Comparison of ENCODE assay signal across 8 mouse cellular contexts in genomic region chr16:97997383-97997731, GRCm38 (mm10). TPM values are rescaled to one million over a fixed set of nuclear protein-coding genes. Genes with fewer than 3 reads are reported as not detected.
A peak's percentile ranks its signal among the peaks of the same experiment; 100 is the strongest.
DNase-seq lines count a peak whose midpoint lies in the region; ATAC-seq and TF ChIP-seq lines count a peak whose summit lies in the region.
"Not testable (repeated sequence)": the region's sequence is repeated elsewhere in the genome, so short reads cannot be mapped to it uniquely, and the experiment has no call there.

No protein-coding gene starts in this region.

- H3K4me2 ChIP-seq in embryonic facial prominence, embryonic 12.5 days (replicated peaks): peak overlapping the region; percentile 62
- H3K4me2 ChIP-seq in forebrain, embryonic 16.5 days (ENCODE audit: low read length): peak overlapping the region; percentile 81
- peak overlapping the region; percentile 61 for H3K4me2 ChIP-seq in hindbrain, embryonic 11.5 days (replicated peaks; ENCODE audit: low read depth, low read length)
- peak overlapping the region; percentile 71 for H3K4me2 ChIP-seq in kidney, embryonic 16.5 days (replicated peaks; ENCODE audit: low read depth, low read length)
- H3K4me2 ChIP-seq in liver, embryonic 14.5 days (ENCODE audit: low read depth): peak overlapping the region; percentile 64
- H3K4me2 ChIP-seq in midbrain, embryonic 13.5 days (replicated peaks): peak overlapping the region; percentile 85
- H3K4me2 ChIP-seq in stomach, embryonic 14.5 days (replicated peaks; ENCODE audit: low read depth, low read length): peak overlapping the region; percentile 57

- H3K36me3 ChIP-seq in E14TG2a.4 (ENCODE audit: insufficient read depth, low read length): peaks cover 28% of the 10 kb centered on the region
- H3K36me3 ChIP-seq in embryonic facial prominence, embryonic 12.5 days; forebrain, embryonic 16.5 days (ENCODE audit: control insufficient read depth, insufficient read depth); hindbrain, embryonic 11.5 days (ENCODE audit: control insufficient read depth, insufficient read depth, low read length); liver, embryonic 14.5 days (replicated peaks; ENCODE audit: control insufficient read depth, insufficient read depth, low read depth); stomach, embryonic 14.5 days (ENCODE audit: control insufficient read depth, insufficient read depth, low read length): not testable (repeated sequence)
- peaks cover 14% of the 10 kb centered on the region for H3K36me3 ChIP-seq in kidney, embryonic 16.5 days (ENCODE audit: insufficient read depth, low read length)
- peaks cover 12% of the 10 kb centered on the region; the same call in 1 of the 2 replicates for H3K36me3 ChIP-seq in midbrain, embryonic 13.5 days

- under 1% methylated on average over 8 of the region's 8 CpGs for WGBS in embryonic facial prominence, embryonic 12.5 days
- 0% methylated on average over 8 of the region's 8 CpGs for WGBS in forebrain, embryonic 16.5 days
- WGBS in hindbrain, embryonic 11.5 days: 0% methylated on average over 8 of the region's 8 CpGs
- 0% methylated on average over 8 of the region's 8 CpGs for WGBS in kidney, embryonic 16.5 days
- under 1% methylated on average over 8 of the region's 8 CpGs for WGBS in liver, embryonic 14.5 days (ENCODE audit: insufficient replicate concordance)
- 2% methylated on average over 8 of the region's 8 CpGs for WGBS in midbrain, embryonic 13.5 days
- 1% methylated on average over 8 of the region's 8 CpGs for WGBS in stomach, embryonic 14.5 days

- peaks cover 38% of the 10 kb centered on the region for H3K9me3 ChIP-seq in E14TG2a.4 (ENCODE audit: low read length)
- peaks cover 16% of the 10 kb centered on the region for H3K9me3 ChIP-seq in embryonic facial prominence, embryonic 12.5 days
- peaks cover 11% of the 10 kb centered on the region for H3K9me3 ChIP-seq in forebrain, embryonic 16.5 days (ENCODE audit: control insufficient read depth, low read length)
- H3K9me3 ChIP-seq in hindbrain, embryonic 11.5 days (ENCODE audit: control insufficient read depth, low read length); liver, embryonic 14.5 days (ENCODE audit: control insufficient read depth, low read length): not testable (repeated sequence)
- H3K9me3 ChIP-seq in kidney, embryonic 16.5 days (ENCODE audit: low read length): peaks cover 16% of the 10 kb centered on the region
- peaks cover 11% of the 10 kb centered on the region for H3K9me3 ChIP-seq in midbrain, embryonic 13.5 days
- peaks cover 12% of the 10 kb centered on the region; the same call in 1 of the 2 replicates for H3K9me3 ChIP-seq in stomach, embryonic 14.5 days (ENCODE audit: control insufficient read depth, low read depth, low read length)

- peak overlapping the region; percentile 82 for H3K4me3 ChIP-seq in E14TG2a.4 (replicated peaks; ENCODE audit: low read length)
- peak overlapping the region; percentile 60 for H3K4me3 ChIP-seq in embryonic facial prominence, embryonic 12.5 days
- peak overlapping the region; percentile 53 for H3K4me3 ChIP-seq in forebrain, embryonic 16.5 days (replicated peaks; ENCODE audit: low read length)
- peak overlapping the region; percentile 56 for H3K4me3 ChIP-seq in hindbrain, embryonic 11.5 days (ENCODE audit: low read depth, low read length)
- H3K4me3 ChIP-seq in kidney, embryonic 16.5 days (ENCODE audit: low read length): peak overlapping the region; percentile 67
- H3K4me3 ChIP-seq in liver, embryonic 14.5 days (ENCODE audit: insufficient read depth in 1 of 2, low read depth in 2 of 2, low read length in 2 of 2): peak overlapping the region; percentile 66 to 67
- peak overlapping the region; percentile 56 for H3K4me3 ChIP-seq in midbrain, embryonic 13.5 days (replicated peaks)
- H3K4me3 ChIP-seq in stomach, embryonic 14.5 days (ENCODE audit: low read depth, low read length): peak overlapping the region; percentile 50

- not testable (repeated sequence) for TF ChIP-seq EP300 in liver, embryonic 14.5 days (IDR thresholded peaks at IDR 0.05; ENCODE audit: low read depth)

- H3K4me1 ChIP-seq in E14TG2a.4 (replicated peaks; ENCODE audit: low read depth, low read length): peaks cover 31% of the 10 kb centered on the region
- not testable (repeated sequence) for H3K4me1 ChIP-seq in embryonic facial prominence, embryonic 12.5 days; hindbrain, embryonic 11.5 days (replicated peaks; ENCODE audit: control insufficient read depth, insufficient read depth, low read length); stomach, embryonic 14.5 days (ENCODE audit: control insufficient read depth, insufficient read depth, low read length)
- H3K4me1 ChIP-seq in forebrain, embryonic 16.5 days (replicated peaks; ENCODE audit: control insufficient read depth, insufficient read depth, low read length): peaks cover 12% of the 10 kb centered on the region
- peaks cover 15% of the 10 kb centered on the region for H3K4me1 ChIP-seq in kidney, embryonic 16.5 days (ENCODE audit: insufficient read depth, low read length)
- peaks cover 5 to 15% of the 10 kb centered on the region in 2 experiments for H3K4me1 ChIP-seq in liver, embryonic 14.5 days (replicated peaks; ENCODE audit: control insufficient read depth in 2 of 2, insufficient read depth in 2 of 2, low read length in 1 of 2)
- peaks cover 14% of the 10 kb centered on the region for H3K4me1 ChIP-seq in midbrain, embryonic 13.5 days (replicated peaks)

- H3K27ac ChIP-seq in embryonic facial prominence, embryonic 12.5 days: peak overlapping the region; percentile 47; the same call in 1 of the 2 replicates
- not testable (repeated sequence) for H3K27ac ChIP-seq in forebrain, embryonic 16.5 days (ENCODE audit: low read length); hindbrain, embryonic 11.5 days (ENCODE audit: low read depth, low read length); liver, embryonic 14.5 days; midbrain, embryonic 13.5 days
- H3K27ac ChIP-seq in kidney, embryonic 16.5 days (ENCODE audit: low read length): peak overlapping the region; percentile 94
- peak overlapping the region; percentile 84 for H3K27ac ChIP-seq in stomach, embryonic 14.5 days (ENCODE audit: low read length)

- ATAC-seq in embryonic facial prominence, embryonic 12.5 days (ENCODE audit: insufficient number of reproducible peaks, insufficient read depth, low FRiP score, low TSS enrichment): peak; percentile 43
- peak; percentile 67 for ATAC-seq in forebrain, embryonic 16.5 days
- ATAC-seq in hindbrain, embryonic 11.5 days (ENCODE audit: low FRiP score): peak; percentile 86; the same call in 1 of the 2 replicates
- ATAC-seq in kidney, embryonic 16.5 days (ENCODE audit: low FRiP score, low TSS enrichment); midbrain, embryonic 13.5 days: not testable (repeated sequence)
- peak; percentile 36; the same call in 1 of the 2 replicates for ATAC-seq in liver, embryonic 14.5 days (ENCODE audit: insufficient read depth)
- ATAC-seq in stomach, embryonic 14.5 days (ENCODE audit: insufficient number of reproducible peaks, insufficient read depth, low FRiP score, low read depth): peak; percentile 64

- H3K9ac ChIP-seq in embryonic facial prominence, embryonic 12.5 days: peak overlapping the region; percentile 48
- peak overlapping the region; percentile 51 for H3K9ac ChIP-seq in forebrain, embryonic 16.5 days (replicated peaks; ENCODE audit: low read depth, low read length)
- H3K9ac ChIP-seq in hindbrain, embryonic 11.5 days (ENCODE audit: low read depth, low read length): peak overlapping the region; percentile 59
- H3K9ac ChIP-seq in kidney, embryonic 16.5 days (replicated peaks; ENCODE audit: low read length): peak overlapping the region; percentile 75
- peak overlapping the region; percentile 65 for H3K9ac ChIP-seq in liver, embryonic 14.5 days (replicated peaks)
- peak overlapping the region; percentile 64 for H3K9ac ChIP-seq in midbrain, embryonic 13.5 days (replicated peaks)
- H3K9ac ChIP-seq in stomach, embryonic 14.5 days (replicated peaks; ENCODE audit: low read depth, low read length): 0 out of 2 replicates have a peak overlapping the region, but pooled peaks have one; percentile 21

- not testable (repeated sequence) for DNase-seq in hindbrain, embryonic 11.5 days (ENCODE audit: low spot score); liver, embryonic 14.5 days (ENCODE audit: low read depth in 3 of 3, low spot score in 3 of 3)

- not testable (repeated sequence) for H3K27me3 ChIP-seq in E14TG2a.4 (ENCODE audit: insufficient read depth, low read length); embryonic facial prominence, embryonic 12.5 days; forebrain, embryonic 16.5 days (replicated peaks; ENCODE audit: control insufficient read depth, insufficient read depth, low read length); hindbrain, embryonic 11.5 days (ENCODE audit: control insufficient read depth, insufficient read depth, low read length); kidney, embryonic 16.5 days (ENCODE audit: insufficient read depth, low read length); liver, embryonic 14.5 days (ENCODE audit: control insufficient read depth, insufficient read depth, low read length); midbrain, embryonic 13.5 days; stomach, embryonic 14.5 days (ENCODE audit: control insufficient read depth, insufficient read depth, low read length)

- not testable (repeated sequence) for TF ChIP-seq CTCF in E14TG2a.4 (conservative IDR thresholded peaks at IDR 0.05; ENCODE audit: low read length); liver, embryonic 14.5 days (IDR thresholded peaks at IDR 0.05; ENCODE audit: low read depth)

RNA-seq across cellular contexts. Expression of gene B230307C23Rik, which starts 0.2 kb away (rescaled TPM):
- 17.6 and 30.4 TPM in 2 replicates for polyA plus RNA-seq in embryonic facial prominence, embryonic 12.5 days (2016; fragmentation: Nextera tagmentation; extraction: Ambion mirVana)
- 21.3 and 23.8 TPM in 2 replicates for polyA plus RNA-seq in forebrain, embryonic 16.5 days (2015; fragmentation: Nextera tagmentation; extraction: Ambion mirVana)
- 19.6 and 23.4 TPM in 2 replicates for polyA plus RNA-seq in hindbrain, embryonic 11.5 days (2014; fragmentation: Nextera tagmentation; extraction: Ambion mirVana)
- polyA plus RNA-seq in kidney, embryonic 16.5 days (2015; fragmentation: Nextera tagmentation; extraction: Ambion mirVana): 28.2 and 28.5 TPM in 2 replicates
- 7.1 and 9.7 TPM in 2 replicates for polyA plus RNA-seq in liver, embryonic 14.5 days (2012; rRNA removed)
- polyA plus RNA-seq in liver, embryonic 14.5 days (2014; fragmentation: Nextera tagmentation; extraction: Ambion mirVana): 12.2 and 12.3 TPM in 2 replicates
- 21.4 and 23.3 TPM in 2 replicates for polyA plus RNA-seq in midbrain, embryonic 13.5 days (2015; fragmentation: Nextera tagmentation; extraction: Ambion mirVana)
- polyA plus RNA-seq in stomach, embryonic 14.5 days (2014; fragmentation: Nextera tagmentation; extraction: Ambion mirVana): 30.9 and 44.4 TPM in 2 replicates

RNA-seq across cellular contexts. Expression of gene Zbtb21, which starts 34.9 kb away (rescaled TPM):
- polyA plus RNA-seq in embryonic facial prominence, embryonic 12.5 days (2016; fragmentation: Nextera tagmentation; extraction: Ambion mirVana): 14.2 and 16.7 TPM in 2 replicates
- polyA plus RNA-seq in forebrain, embryonic 16.5 days (2015; fragmentation: Nextera tagmentation; extraction: Ambion mirVana): 13.0 and 13.7 TPM in 2 replicates
- polyA plus RNA-seq in hindbrain, embryonic 11.5 days (2014; fragmentation: Nextera tagmentation; extraction: Ambion mirVana): 14.0 and 15.6 TPM in 2 replicates
- 14.0 and 15.0 TPM in 2 replicates for polyA plus RNA-seq in kidney, embryonic 16.5 days (2015; fragmentation: Nextera tagmentation; extraction: Ambion mirVana)
- 3.3 and 3.5 TPM in 2 replicates for polyA plus RNA-seq in liver, embryonic 14.5 days (2012; rRNA removed)
- 2.3 and 3.2 TPM in 2 replicates for polyA plus RNA-seq in liver, embryonic 14.5 days (2014; fragmentation: Nextera tagmentation; extraction: Ambion mirVana)
- polyA plus RNA-seq in midbrain, embryonic 13.5 days (2015; fragmentation: Nextera tagmentation; extraction: Ambion mirVana): 13.5 TPM in 2 replicates
- 16.9 and 18.3 TPM in 2 replicates for polyA plus RNA-seq in stomach, embryonic 14.5 days (2014; fragmentation: Nextera tagmentation; extraction: Ambion mirVana)

RNA-seq across cellular contexts. Expression of gene C2cd2, which starts 35.0 kb away (rescaled TPM):
- polyA plus RNA-seq in embryonic facial prominence, embryonic 12.5 days (2016; fragmentation: Nextera tagmentation; extraction: Ambion mirVana): 16.1 and 19.8 TPM in 2 replicates
- polyA plus RNA-seq in forebrain, embryonic 16.5 days (2015; fragmentation: Nextera tagmentation; extraction: Ambion mirVana): 11.2 and 12.7 TPM in 2 replicates
- polyA plus RNA-seq in hindbrain, embryonic 11.5 days (2014; fragmentation: Nextera tagmentation; extraction: Ambion mirVana): 14.3 and 15.2 TPM in 2 replicates
- polyA plus RNA-seq in kidney, embryonic 16.5 days (2015; fragmentation: Nextera tagmentation; extraction: Ambion mirVana): 16.7 and 18.1 TPM in 2 replicates
- 1.5 and 1.9 TPM in 2 replicates for polyA plus RNA-seq in liver, embryonic 14.5 days (2012; rRNA removed)
- polyA plus RNA-seq in liver, embryonic 14.5 days (2014; fragmentation: Nextera tagmentation; extraction: Ambion mirVana): 4.6 and 6.2 TPM in 2 replicates
- polyA plus RNA-seq in midbrain, embryonic 13.5 days (2015; fragmentation: Nextera tagmentation; extraction: Ambion mirVana): 10.8 and 12.2 TPM in 2 replicates
- polyA plus RNA-seq in stomach, embryonic 14.5 days (2014; fragmentation: Nextera tagmentation; extraction: Ambion mirVana): 19.2 and 22.0 TPM in 2 replicates

Comparison
In these comparisons a context has a peak if more than half of its experiments do, and no peak if none do; other contexts are left out.
1. H3K9ac ChIP-seq: peak in every context shown above with its lines; median percentile 75 in kidney, embryonic 16.5 days; 65 in liver, embryonic 14.5 days; 64 in midbrain, embryonic 13.5 days; 59 in hindbrain, embryonic 11.5 days; 51 in forebrain, embryonic 16.5 days; 48 in embryonic facial prominence, embryonic 12.5 days; 21 in stomach, embryonic 14.5 days.